Mouse (Mus musculus) forebrain, embryonic 10.5 days (tissue): ENCODE results near the gene Capn13. TPM values are rescaled to one million over a fixed set of nuclear protein-coding genes. Genes with fewer than 3 reads are reported as not detected.

ENCODE experiments used
- DNase-seq: peaks from one replicate; pipeline ENCODE4 v3.0.0-alpha.2; 2017; ENCODE audit warnings: low spot score; ENCODE audit errors: extremely low spot score
- H3K27ac ChIP-seq: fragments of 300-500 bp; sonication (generic); 2 replicates; pipeline ENCODE4 v1.5.1; 2016; ENCODE audit warnings: mild to moderate bottlenecking
- H3K27me3 ChIP-seq: fragments of 300-500 bp; sonication (generic); 2 replicates; pipeline ENCODE4 v1.6.1; 2016; ENCODE audit warnings: mild to moderate bottlenecking; ENCODE audit not compliant: poor library complexity, severe bottlenecking
- H3K36me3 ChIP-seq: fragments of 300-500 bp; sonication (generic); replicated peaks from 2 replicates; pipeline ENCODE4 v1.6.1; 2016; ENCODE audit warnings: mild to moderate bottlenecking, moderate library complexity
- H3K4me1 ChIP-seq: fragments of 300-500 bp; sonication (generic); 2 replicates; pipeline ENCODE4 v1.6.1; 2016
- H3K4me3 ChIP-seq: fragments of 300-500 bp; sonication (generic); 2 replicates; pipeline ENCODE4 v1.5.1; 2016; ENCODE audit warnings: mild to moderate bottlenecking, moderate library complexity
- H3K9me3 ChIP-seq: fragments of 300-500 bp; sonication (generic); 2 replicates; pipeline ENCODE4 v1.6.1; 2016; ENCODE audit warnings: mild to moderate bottlenecking, moderate library complexity
- WGBS: fragments of 180-500 bp; shearing (Covaris S2); methylation state at CpG from one replicate; pipeline ENCODE4 v1.1.7; 2016; 5-methylcytosine and 5-hydroxymethylcytosine counted together
- polyA plus RNA-seq: library from polyadenylated mRNA; unstranded; fragments of >200 nt; fragmentation: Nextera tagmentation; extraction: Ambion mirVana; gene quantifications from 2 replicates; pipeline ENCODE4 v1.2.1, GENCODE M21; 2016

The Capn13 gene
- polyA plus RNA-seq, 1 experiment from 2014 or later = not detected

- Histone ChIP-seq H3K4me3 (no peak overlapping the region), H3K27me3 (no peaks in the 10 kb centered on the region), H3K9me3 (no peaks in the 10 kb centered on the region), H3K27ac (no peak overlapping the region), H3K36me3 (no peaks in the 10 kb centered on the region), H3K4me1 (no peaks in the 10 kb centered on the region)
- 84% methylated on average over 3 of the region's 3 CpGs for WGBS
- DNase-seq = peak; percentile 6
Observed at GRCm38 (mm10) chr17:73389336-73389735, 11.3 kb downstream of the Capn13 start.

GRCm38 (mm10) chr17:73386581-73386980 lies 14.1 kb downstream of the Capn13 start:
- Histone ChIP-seq H3K9me3 (no peaks in the 10 kb centered on the region), H3K36me3 (no peaks in the 10 kb centered on the region), H3K4me1 (no peaks in the 10 kb centered on the region), H3K4me3 (no peak overlapping the region), H3K27ac (no peak overlapping the region), H3K27me3 (no peaks in the 10 kb centered on the region)
- DNase-seq = no peak
- WGBS = 88% methylated on average over 2 of the region's 2 CpGs

- no peak for DNase-seq
- H3K27ac ChIP-seq = no peak overlapping the region
- WGBS = 79% methylated on average over 3 of the region's 3 CpGs
- H3K27me3 ChIP-seq = no peaks in the 10 kb centered on the region
- H3K4me3 ChIP-seq = no peak overlapping the region
- H3K36me3 ChIP-seq = no peaks in the 10 kb centered on the region
- no peaks in the 10 kb centered on the region for H3K9me3 ChIP-seq
- H3K4me1 ChIP-seq = no peaks in the 10 kb centered on the region
Observed at GRCm38 (mm10) chr17:73385940-73386339, 14.7 kb downstream of the Capn13 start.

GRCm38 (mm10) chr17:73382327-73383014 lies 18.2 kb downstream of the Capn13 start:
- no peak overlapping the region for H3K4me3 ChIP-seq
- H3K27me3 ChIP-seq = no peaks in the 10 kb centered on the region
- H3K36me3 ChIP-seq = no peaks in the 10 kb centered on the region
- no peak for DNase-seq
- H3K27ac ChIP-seq = no peak overlapping the region
- no peaks in the 10 kb centered on the region for H3K9me3 ChIP-seq
- no peaks in the 10 kb centered on the region for H3K4me1 ChIP-seq
- 84% methylated on average over 9 of the region's 9 CpGs for WGBS

GRCm38 (mm10) chr17:73381681-73382080 lies 19.0 kb downstream of the Capn13 start:
- no peak overlapping the region for H3K4me3 ChIP-seq
- H3K4me1 ChIP-seq = no peaks in the 10 kb centered on the region
- no peaks in the 10 kb centered on the region for H3K36me3 ChIP-seq
- DNase-seq = no peak
- no peaks in the 10 kb centered on the region for H3K9me3 ChIP-seq
- 97% methylated on average over 3 of the region's 3 CpGs for WGBS
- no peak overlapping the region for H3K27ac ChIP-seq
- no peaks in the 10 kb centered on the region for H3K27me3 ChIP-seq

- WGBS = 90% methylated on average over 7 of the region's 7 CpGs
Observed at GRCm38 (mm10) chr17:73377778-73378484, 22.7 kb downstream of the Capn13 start.

GRCm38 (mm10) chr17:73367334-73367733 lies 33.3 kb downstream of the Capn13 start:
- Histone ChIP-seq H3K9me3 (0 out of 2 replicates have a peak, but pooled peaks cover 5% of the 10 kb centered on the region), H3K4me3 (no peak overlapping the region), H3K36me3 (no peaks in the 10 kb centered on the region), H3K27me3 (no peaks in the 10 kb centered on the region), H3K4me1 (no peaks in the 10 kb centered on the region), H3K27ac (no peak overlapping the region)
- DNase-seq = no peak
- WGBS = 88% methylated on average over 3 of the region's 3 CpGs

More at GRCm38 (mm10) chr17:73377778-73378484, 22.7 kb downstream of the Capn13 start:
- Histone ChIP-seq H3K4me1 (no peaks in the 10 kb centered on the region), H3K27ac (no peak overlapping the region), H3K4me3 (no peak overlapping the region), H3K36me3 (no peaks in the 10 kb centered on the region), H3K9me3 (no peaks in the 10 kb centered on the region), H3K27me3 (no peaks in the 10 kb centered on the region)
- no peak for DNase-seq

- DNase-seq = no peak
- Histone ChIP-seq H3K4me3 (no peak overlapping the region), H3K36me3 (no peaks in the 10 kb centered on the region), H3K27me3 (no peaks in the 10 kb centered on the region), H3K27ac (no peak overlapping the region), H3K9me3 (no peaks in the 10 kb centered on the region), H3K4me1 (no peaks in the 10 kb centered on the region)
- 75% methylated on average over 5 of the region's 5 CpGs for WGBS
Observed at GRCm38 (mm10) chr17:73361054-73361453, 39.6 kb downstream of the Capn13 start.

- Histone ChIP-seq H3K36me3 (no peaks in the 10 kb centered on the region), H3K27me3 (no peaks in the 10 kb centered on the region), H3K9me3 (no peaks in the 10 kb centered on the region), H3K27ac (no peak overlapping the region), H3K4me3 (no peak overlapping the region), H3K4me1 (no peaks in the 10 kb centered on the region)
- 86% methylated on average over 6 of the region's 6 CpGs for WGBS
- no peak for DNase-seq
Observed at GRCm38 (mm10) chr17:73343632-73344390, 56.9 kb downstream of the Capn13 start.

- Histone ChIP-seq H3K4me3 (no peak overlapping the region), H3K27ac (no peak overlapping the region), H3K4me1 (no peaks in the 10 kb centered on the region), H3K36me3 (no peaks in the 10 kb centered on the region), H3K9me3 (no peaks in the 10 kb centered on the region), H3K27me3 (no peaks in the 10 kb centered on the region)
- 80% methylated on average over 14 of the region's 14 CpGs for WGBS
- no peak for DNase-seq
Observed at GRCm38 (mm10) chr17:73342673-73343072, 58.0 kb downstream of the Capn13 start.

- H3K9me3 ChIP-seq = no peaks in the 10 kb centered on the region
- WGBS = 94% methylated on average over 5 of the region's 5 CpGs
- H3K27me3 ChIP-seq = no peaks in the 10 kb centered on the region
- H3K4me3 ChIP-seq = no peak overlapping the region
- DNase-seq = no peak
- peaks cover 7% of the 10 kb centered on the region; the same call in 1 of the 2 replicates for H3K4me1 ChIP-seq
- H3K27ac ChIP-seq = no peak overlapping the region
- H3K36me3 ChIP-seq = no peaks in the 10 kb centered on the region
Observed at GRCm38 (mm10) chr17:73329071-73329470, 71.6 kb downstream of the Capn13 start.

GRCm38 (mm10) chr17:73325314-73325713 lies 75.4 kb downstream of the Capn13 start:
- Histone ChIP-seq H3K9me3 (no peaks in the 10 kb centered on the region), H3K4me1 (peaks cover 7% of the 10 kb centered on the region; the same call in 1 of the 2 replicates), H3K27ac (no peak overlapping the region), H3K27me3 (no peaks in the 10 kb centered on the region), H3K36me3 (no peaks in the 10 kb centered on the region), H3K4me3 (no peak overlapping the region)
- WGBS = 49% methylated on average over 6 of the region's 6 CpGs
- no peak for DNase-seq

- Histone ChIP-seq H3K27ac (no peak overlapping the region), H3K36me3 (no peaks in the 10 kb centered on the region), H3K9me3 (no peaks in the 10 kb centered on the region), H3K4me3 (no peak overlapping the region), H3K4me1 (peaks cover 7% of the 10 kb centered on the region; the same call in 1 of the 2 replicates), H3K27me3 (no peaks in the 10 kb centered on the region)
- no peak for DNase-seq
- whole genome bisulfite sequencing = 68% methylated on average over 6 of the region's 6 CpGs
Observed at GRCm38 (mm10) chr17:73324732-73325131, 75.9 kb downstream of the Capn13 start.
